In the genomic region with DNA sequence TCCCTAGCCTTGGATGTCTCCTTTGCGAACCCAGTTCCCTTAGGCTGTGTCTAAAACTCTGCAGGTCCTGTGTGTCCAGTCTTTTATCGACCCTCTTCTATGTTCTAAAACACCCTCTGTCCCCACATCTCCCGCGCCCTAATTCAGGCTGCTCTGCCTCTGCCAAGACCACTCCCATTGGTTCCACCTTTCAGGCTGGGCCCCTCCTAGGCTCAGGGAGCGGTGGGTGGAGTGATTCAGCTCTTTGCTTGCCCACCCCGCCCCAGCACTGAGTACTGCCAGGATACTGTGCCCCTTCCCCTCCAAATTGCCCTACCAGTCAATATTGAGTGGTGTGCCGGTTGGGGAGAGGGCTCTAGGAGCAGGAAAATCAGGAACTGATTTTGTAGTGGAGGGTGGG, we compare ENCODE assay signal across 9 mouse cellular contexts. TPM values are rescaled to one million over a fixed set of nuclear protein-coding genes. Genes with fewer than 3 reads are reported as not detected.
DNase-seq lines count a peak whose midpoint lies in the region; ATAC-seq lines count a peak whose summit lies in the region.
"Had no signal": no experiment of that assay in that cellular context is flagged by ENCODE, and none has a peak within 500 bp of the region (broad histone marks: within the 10 kb centered on the region; RNA-seq: fewer than 3 reads in every experiment).

No protein-coding gene starts in this region.

- intact Hi-C loops in heart, postnatal 36 days (cut with DNase I), result loop anchor here (2.0 kb wide), 1 partner anchor 31 kb away; no protein-coding TSS in a partner anchor

- no peak for DNase-seq in heart, postnatal 36 days
- no peak for DNase-seq in embryonic facial prominence, embryonic 10.5 days (ENCODE audit: low spot score)
- DNase-seq in midbrain, embryonic 14.5 days, result no peak
- no peak for DNase-seq in embryo, embryonic 10 days (ENCODE audit: low spot score)
- no peak for DNase-seq in adrenal gland, adult 8-10 months
- no peak for DNase-seq in right cerebral cortex, postnatal 10 days (ENCODE audit: low spot score in 2 of 2)

- H3K4me2 ChIP-seq in heart, embryonic 14.5 days (ENCODE audit: low read length), result peak overlapping the region; percentile 96; the same call in 1 of the 2 replicates
- peak overlapping the region; percentile 91 for H3K4me2 ChIP-seq in hindbrain, embryonic 13.5 days
- peak overlapping the region; percentile 83 for H3K4me2 ChIP-seq in midbrain, embryonic 14.5 days (ENCODE audit: low read length)

- H3K4me1 ChIP-seq in heart, embryonic 14.5 days (ENCODE audit: control insufficient read depth in 2 of 2, insufficient read depth in 2 of 2, low read length in 2 of 2), result peaks cover 2 to 17% of the 10 kb centered on the region in 2 experiments; a peak in 3 of 4 replicates
- peaks cover 24% of the 10 kb centered on the region for H3K4me1 ChIP-seq in embryonic facial prominence, embryonic 10.5 days
- peaks cover 24% of the 10 kb centered on the region for H3K4me1 ChIP-seq in hindbrain, embryonic 13.5 days (replicated peaks)
- H3K4me1 ChIP-seq in midbrain, embryonic 14.5 days (ENCODE audit: control insufficient read depth, insufficient read depth, low read length), result peaks cover 5% of the 10 kb centered on the region; the same call in 1 of the 2 replicates

- WGBS in heart, embryonic 14.5 days, result 8% methylated on average over 7 of the region's 7 CpGs
- WGBS in embryonic facial prominence, embryonic 10.5 days, result 5% methylated on average over 7 of the region's 7 CpGs
- 1% methylated on average over 7 of the region's 7 CpGs for WGBS in hindbrain, embryonic 13.5 days
- WGBS in midbrain, embryonic 14.5 days, result 4% methylated on average over 7 of the region's 7 CpGs

- H3K27ac ChIP-seq in heart, embryonic 14.5 days (replicated peaks in 1 of 2; ENCODE audit: control insufficient read depth in 1 of 2, insufficient read depth in 1 of 2, low read depth in 2 of 2, low read length in 2 of 2), result no peak overlapping the region
- no peak overlapping the region for H3K27ac ChIP-seq in embryonic facial prominence, embryonic 10.5 days (replicated peaks)
- no peak overlapping the region for H3K27ac ChIP-seq in hindbrain, embryonic 13.5 days
- no peak overlapping the region for H3K27ac ChIP-seq in midbrain, embryonic 14.5 days (replicated peaks; ENCODE audit: low read depth, low read length)
- H3K27ac ChIP-seq: liver, embryonic 15.5 days had no signal

- H3K9me3 ChIP-seq in heart, embryonic 14.5 days (ENCODE audit: control insufficient read depth, low read length), result no peaks in the 10 kb centered on the region
- H3K9me3 ChIP-seq in embryonic facial prominence, embryonic 10.5 days, result no peaks in the 10 kb centered on the region
- H3K9me3 ChIP-seq in hindbrain, embryonic 13.5 days, result no peaks in the 10 kb centered on the region
- H3K9me3 ChIP-seq in midbrain, embryonic 14.5 days (ENCODE audit: control insufficient read depth, low read length), result no peaks in the 10 kb centered on the region
- H3K9me3 ChIP-seq: liver, embryonic 15.5 days had no signal

- no peak for ATAC-seq in heart, embryonic 14.5 days (ENCODE audit: insufficient number of reproducible peaks, insufficient read depth, low FRiP score, low read depth)
- ATAC-seq in hindbrain, embryonic 13.5 days (ENCODE audit: low FRiP score), result no peak
- no peak for ATAC-seq in midbrain, embryonic 14.5 days (ENCODE audit: low FRiP score, low TSS enrichment)

- no peak overlapping the region for H3K4me3 ChIP-seq in heart, embryonic 14.5 days (ENCODE audit: control insufficient read depth in 1 of 2, insufficient read depth in 1 of 2, low read depth in 1 of 2, low read length in 2 of 2)
- H3K4me3 ChIP-seq in embryonic facial prominence, embryonic 10.5 days, result peak overlapping the region; percentile 63
- 0 out of 2 replicates have a peak overlapping the region, but pooled peaks have one; percentile 54 for H3K4me3 ChIP-seq in hindbrain, embryonic 13.5 days
- no peak overlapping the region; the same call in 1 of the 2 replicates for H3K4me3 ChIP-seq in midbrain, embryonic 14.5 days (replicated peaks; ENCODE audit: low read depth, low read length)

- H3K9ac ChIP-seq in heart, embryonic 14.5 days (ENCODE audit: low read length), result no peak overlapping the region
- no peak overlapping the region for H3K9ac ChIP-seq in hindbrain, embryonic 13.5 days
- no peak overlapping the region for H3K9ac ChIP-seq in midbrain, embryonic 14.5 days (replicated peaks; ENCODE audit: low read length)
- H3K9ac ChIP-seq: liver, embryonic 15.5 days had no signal

- H3K27me3 ChIP-seq in heart, embryonic 14.5 days (ENCODE audit: control insufficient read depth, insufficient read depth, low read length), result peaks cover 84% of the 10 kb centered on the region
- peaks cover 95% of the 10 kb centered on the region for H3K27me3 ChIP-seq in embryonic facial prominence, embryonic 10.5 days (replicated peaks; ENCODE audit: low read depth, poor library complexity, severe bottlenecking)
- H3K27me3 ChIP-seq in hindbrain, embryonic 13.5 days, result peaks cover 81% of the 10 kb centered on the region
- peaks cover 47% of the 10 kb centered on the region for H3K27me3 ChIP-seq in midbrain, embryonic 14.5 days (ENCODE audit: control insufficient read depth, insufficient read depth, low read length)

- H3K36me3 ChIP-seq in heart, embryonic 14.5 days (ENCODE audit: control insufficient read depth, insufficient read depth, low read length), result no peaks in the 10 kb centered on the region
- no peaks in the 10 kb centered on the region for H3K36me3 ChIP-seq in embryonic facial prominence, embryonic 10.5 days (replicated peaks)
- H3K36me3 ChIP-seq in hindbrain, embryonic 13.5 days, result no peaks in the 10 kb centered on the region
- no peaks in the 10 kb centered on the region for H3K36me3 ChIP-seq in midbrain, embryonic 14.5 days (ENCODE audit: control insufficient read depth, insufficient read depth, low read length)
- H3K36me3 ChIP-seq: liver, embryonic 15.5 days had no signal

RNA-seq across cellular contexts. Expression of a gene that starts 0.5 kb away (rescaled TPM):
- polyA plus RNA-seq in heart, embryonic 14.5 days (2014; fragmentation: Nextera tagmentation; extraction: Ambion mirVana), result 2.4 and 2.6 TPM in 2 replicates
- total RNA-seq in heart, postnatal 36 days (2021), result 1 to 10 TPM; 3.0 to 3.6 TPM
- 0.55 and 0.60 TPM in 2 replicates for polyA plus RNA-seq in embryonic facial prominence, embryonic 10.5 days (2016; fragmentation: Nextera tagmentation; extraction: Ambion mirVana)
- polyA plus RNA-seq in hindbrain, embryonic 13.5 days (2015; fragmentation: Nextera tagmentation; extraction: Ambion mirVana), result 1.4 TPM in 2 replicates
- polyA plus RNA-seq in midbrain, embryonic 14.5 days (2014; fragmentation: Nextera tagmentation; extraction: Ambion mirVana), result 1.2 and 1.6 TPM in 2 replicates
- total RNA-seq in adrenal gland, adult 8-10 months (2022), result 10 to 100 TPM; 29.8 to 42.0 (median 36.0) TPM

Comparison
In these comparisons a context has a peak if more than half of its experiments do, and no peak if none do; other contexts are left out.
1. H3K4me3 ChIP-seq: peak in embryonic facial prominence, embryonic 10.5 days (single experiment) and hindbrain, embryonic 13.5 days (single experiment); none in heart, embryonic 14.5 days (0 of 2) and midbrain, embryonic 14.5 days (single experiment).
2. Peak in every context shown above with its lines, with median percentiles within 50 percentile points of each other: H3K4me2 ChIP-seq.